Mouse (Mus musculus): Measurements from ENCODE around the gene Golim4.

The Golim4 gene

GRCm38 (mm10) chr3:75926327-75926726 is 30.4 kb downstream of the Golim4 start:
- in situ Hi-C loops (cut with MboI; ENCODE audit: low sequenced_read_pairs) = no loop called here

GRCm38 (mm10) chr3:75925123-75925522 is 31.6 kb downstream of the Golim4 start:
- in situ Hi-C loops (cut with MboI; ENCODE audit: low sequenced_read_pairs) = no loop called here

- in situ Hi-C loops (cut with MboI; ENCODE audit: low sequenced_read_pairs) = no loop called here
Observed at GRCm38 (mm10) chr3:75917770-75918503, 38.8 kb downstream of the Golim4 start.

- in situ Hi-C loops (cut with MboI; ENCODE audit: low sequenced_read_pairs) = no loop called here
Observed at GRCm38 (mm10) chr3:75912786-75913185, 44.0 kb downstream of the Golim4 start.

- in situ Hi-C loops (cut with MboI; ENCODE audit: low sequenced_read_pairs) = no loop called here
Observed at GRCm38 (mm10) chr3:75910768-75911167, 46.0 kb downstream of the Golim4 start.

- in situ Hi-C loops (cut with MboI; ENCODE audit: low sequenced_read_pairs) = no loop called here
Observed at GRCm38 (mm10) chr3:75910257-75910656, 46.5 kb downstream of the Golim4 start.

GRCm38 (mm10) chr3:75901903-75902598 is 54.7 kb downstream of the Golim4 start:
- in situ Hi-C loops (cut with MboI; ENCODE audit: low sequenced_read_pairs) = no loop called here

GRCm38 (mm10) chr3:75895075-75895474 is 61.7 kb downstream of the Golim4 start:
- in situ Hi-C loops (cut with MboI; ENCODE audit: low sequenced_read_pairs) = no loop called here

GRCm38 (mm10) chr3:75891581-75891980 is 65.2 kb downstream of the Golim4 start:
- in situ Hi-C loops (cut with MboI; ENCODE audit: low sequenced_read_pairs) = no loop called here

GRCm38 (mm10) chr3:75889323-75889722 is 67.4 kb downstream of the Golim4 start:
- in situ Hi-C loops (cut with MboI; ENCODE audit: low sequenced_read_pairs) = no loop called here

- in situ Hi-C loops (cut with MboI; ENCODE audit: low sequenced_read_pairs) = no loop called here
Observed at GRCm38 (mm10) chr3:75881582-75881981, 75.2 kb downstream of the Golim4 start.

GRCm38 (mm10) chr3:75879269-75879668 is 77.5 kb downstream of the Golim4 start:
- in situ Hi-C loops (cut with MboI; ENCODE audit: low sequenced_read_pairs) = no loop called here

GRCm38 (mm10) chr3:75868886-75869285 is 87.9 kb downstream of the Golim4 start:
- in situ Hi-C loops (cut with MboI; ENCODE audit: low sequenced_read_pairs) = no loop called here

GRCm38 (mm10) chr3:75864203-75864602 is 92.5 kb downstream of the Golim4 start:
- in situ Hi-C loops (cut with MboI; ENCODE audit: low sequenced_read_pairs) = no loop called here

- in situ Hi-C loops (cut with MboI; ENCODE audit: low sequenced_read_pairs) = no loop called here
Observed at GRCm38 (mm10) chr3:75861677-75862076, 95.1 kb downstream of the Golim4 start.

GRCm38 (mm10) chr3:75860760-75861159 is 96.0 kb downstream of the Golim4 start:
- in situ Hi-C loops (cut with MboI; ENCODE audit: low sequenced_read_pairs) = no loop called here

- in situ Hi-C loops (cut with MboI; ENCODE audit: low sequenced_read_pairs) = no loop called here
Observed at GRCm38 (mm10) chr3:75835286-75835967, 121.3 kb downstream of the Golim4 start.

- in situ Hi-C loops (cut with MboI; ENCODE audit: low sequenced_read_pairs) = no loop called here
Observed at GRCm38 (mm10) chr3:75834827-75835226, 121.9 kb downstream of the Golim4 start.

All from CH12F3 (cell line).